23 mouse cellular contexts compared by ENCODE assay signal in the genomic region with DNA sequence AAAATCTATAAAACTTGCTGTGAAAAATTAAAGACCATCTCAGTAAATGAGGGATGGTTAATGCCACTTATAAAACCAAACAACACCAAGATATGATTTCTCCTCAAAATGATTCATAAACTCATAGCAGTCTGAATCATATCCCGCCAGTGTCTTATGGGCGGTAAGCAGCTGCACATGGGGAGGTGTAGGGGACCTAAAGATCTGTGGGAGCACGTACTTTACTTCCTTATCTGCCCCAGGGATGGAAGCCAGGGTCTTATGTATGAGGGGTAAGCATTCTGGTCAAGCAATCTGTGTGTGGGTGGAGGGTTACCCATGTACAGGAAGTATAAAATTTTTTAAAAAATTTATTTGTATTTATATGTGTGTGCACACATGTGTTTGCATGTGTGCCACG.
A peak's percentile ranks its signal among the peaks of the same experiment; 100 is the strongest.
DNase-seq lines count a peak whose midpoint lies in the region; ATAC-seq and TF ChIP-seq lines count a peak whose summit lies in the region.
"Had no signal": no experiment of that assay in that cellular context is flagged by ENCODE, and none has a peak within 500 bp of the region (broad histone marks: within the 10 kb centered on the region; RNA-seq: fewer than 3 reads in every experiment).

No protein-coding gene starts in this region.

- H3K27ac ChIP-seq in midbrain, embryonic 11.5 days (ENCODE audit: low read depth, low read length), result no peak overlapping the region
- no peak overlapping the region for H3K27ac ChIP-seq in midbrain, embryonic 13.5 days
- H3K27ac ChIP-seq in bone marrow macrophage, adult 2 months (ENCODE audit: insufficient read depth, low read depth, low read length), result peak overlapping the region; percentile 43
- no peak overlapping the region for H3K27ac ChIP-seq in forebrain, embryonic 15.5 days (replicated peaks)
- H3K27ac ChIP-seq: embryonic facial prominence, embryonic 13.5 days; embryonic facial prominence, embryonic 15.5 days; forebrain, embryonic 10.5 days; forebrain, embryonic 12.5 days had no signal

- no peak overlapping the region for H3K4me3 ChIP-seq in midbrain, embryonic 11.5 days (ENCODE audit: low read depth, low read length)
- no peak overlapping the region for H3K4me3 ChIP-seq in midbrain, embryonic 13.5 days (replicated peaks)
- no peak overlapping the region for H3K4me3 ChIP-seq in bone marrow macrophage, adult 2 months (ENCODE audit: insufficient read depth, low read length)
- H3K4me3 ChIP-seq in forebrain, embryonic 15.5 days, result no peak overlapping the region
- H3K4me3 ChIP-seq: embryonic facial prominence, embryonic 13.5 days; embryonic facial prominence, embryonic 15.5 days; erythroblast, embryonic 14.5 days; forebrain, embryonic 10.5 days; forebrain, embryonic 12.5 days had no signal

- peak; percentile 65 for DNase-seq in midbrain, embryonic 11.5 days (ENCODE audit: low spot score, missing footprints)
- DNase-seq in cerebellum, adult 9-10 months, result no peak
- DNase-seq: adrenal gland, postnatal 10 days; adrenal gland, postnatal 25 days; B cell, adult 2 months; cerebellum, adult 11-12 months; cerebellum, adult 2 months; cerebellum, adult 9-11 months; cerebellum, postnatal 14 days; cerebellum, postnatal 36 days; embryo, embryonic 11 days; forebrain, postnatal 0 days had no signal

- H3K36me3 ChIP-seq in midbrain, embryonic 11.5 days (ENCODE audit: control insufficient read depth, insufficient read depth, low read length), result no peaks in the 10 kb centered on the region
- H3K36me3 ChIP-seq in midbrain, embryonic 13.5 days, result no peaks in the 10 kb centered on the region
- no peaks in the 10 kb centered on the region for H3K36me3 ChIP-seq in forebrain, embryonic 15.5 days
- H3K36me3 ChIP-seq: embryonic facial prominence, embryonic 15.5 days; forebrain, embryonic 10.5 days; forebrain, embryonic 12.5 days had no signal

- H3K9ac ChIP-seq in midbrain, embryonic 11.5 days (ENCODE audit: low read length), result no peak overlapping the region
- H3K9ac ChIP-seq in midbrain, embryonic 13.5 days (replicated peaks), result no peak overlapping the region
- H3K9ac ChIP-seq in forebrain, embryonic 15.5 days (replicated peaks), result no peak overlapping the region
- H3K9ac ChIP-seq: embryonic facial prominence, embryonic 13.5 days; embryonic facial prominence, embryonic 15.5 days; forebrain, embryonic 12.5 days; forebrain, postnatal 0 days had no signal

- no peak overlapping the region for H3K4me2 ChIP-seq in midbrain, embryonic 11.5 days
- no peak overlapping the region for H3K4me2 ChIP-seq in midbrain, embryonic 13.5 days (replicated peaks)
- no peak overlapping the region for H3K4me2 ChIP-seq in forebrain, embryonic 15.5 days (replicated peaks)
- H3K4me2 ChIP-seq: embryonic facial prominence, embryonic 13.5 days; embryonic facial prominence, embryonic 15.5 days; forebrain, embryonic 12.5 days had no signal

- ATAC-seq in midbrain, embryonic 11.5 days (ENCODE audit: low FRiP score), result no peak
- no peak for ATAC-seq in midbrain, embryonic 13.5 days
- ATAC-seq in forebrain, embryonic 15.5 days (replicated peaks), result no peak
- ATAC-seq: activated CD4-positive, CD25-positive, alpha-beta regulatory T cell, adult 4 months; forebrain, embryonic 14.5 days; forebrain, postnatal 0 days; Patski had no signal

- no peak for TF ChIP-seq CTCF in bone marrow macrophage, adult 2 months (IDR thresholded peaks at IDR 0.05; ENCODE audit: low read depth, low read length)

- H3K4me1 ChIP-seq in midbrain, embryonic 11.5 days (ENCODE audit: control insufficient read depth, insufficient read depth, low read length), result no peaks in the 10 kb centered on the region
- peaks cover 10% of the 10 kb centered on the region for H3K4me1 ChIP-seq in midbrain, embryonic 13.5 days (replicated peaks)
- H3K4me1 ChIP-seq in bone marrow macrophage, adult 2 months (ENCODE audit: control insufficient read depth, insufficient read depth, low read length), result peaks cover 12% of the 10 kb centered on the region
- H3K4me1 ChIP-seq in forebrain, embryonic 15.5 days, result peaks cover 4% of the 10 kb centered on the region; the same call in 1 of the 2 replicates
- H3K4me1 ChIP-seq: forebrain, embryonic 10.5 days had no signal

- no peak for TF ChIP-seq POLR2A in bone marrow macrophage, adult 2 months (IDR thresholded peaks at IDR 0.05; ENCODE audit: borderline replicate concordance, low read depth, low read length)

- no peaks in the 10 kb centered on the region for H3K27me3 ChIP-seq in midbrain, embryonic 11.5 days (ENCODE audit: control insufficient read depth, insufficient read depth, low read length)
- H3K27me3 ChIP-seq in midbrain, embryonic 13.5 days, result no peaks in the 10 kb centered on the region
- H3K27me3 ChIP-seq in forebrain, embryonic 15.5 days, result no peaks in the 10 kb centered on the region
- H3K27me3 ChIP-seq: embryonic facial prominence, embryonic 13.5 days; embryonic facial prominence, embryonic 15.5 days; forebrain, embryonic 12.5 days; Patski had no signal

- H3K9me3 ChIP-seq in midbrain, embryonic 11.5 days (ENCODE audit: control insufficient read depth, low read length), result no peaks in the 10 kb centered on the region
- no peaks in the 10 kb centered on the region for H3K9me3 ChIP-seq in midbrain, embryonic 13.5 days
- no peaks in the 10 kb centered on the region for H3K9me3 ChIP-seq in forebrain, embryonic 15.5 days
- H3K9me3 ChIP-seq: embryonic facial prominence, embryonic 13.5 days; embryonic facial prominence, embryonic 15.5 days; forebrain, embryonic 10.5 days; forebrain, embryonic 12.5 days had no signal

- WGBS in midbrain, embryonic 11.5 days, result 90% methylated on average over 4 of the region's 4 CpGs
- WGBS in midbrain, embryonic 13.5 days, result 94% methylated on average over 4 of the region's 4 CpGs
- WGBS in forebrain, embryonic 15.5 days, result 90% methylated on average over 4 of the region's 4 CpGs
